Mouse (Mus musculus) thymus, postnatal 36 days (tissue): ENCODE data around the gene Gm11034.

Source experiments
- DNase-seq, 2 experiments: peaks; one replicate each; pipeline ENCODE4 v3.0.0; 2022; ENCODE audit warnings: mixed read lengths in 2 of 2

Gene Gm11034

DNA sequence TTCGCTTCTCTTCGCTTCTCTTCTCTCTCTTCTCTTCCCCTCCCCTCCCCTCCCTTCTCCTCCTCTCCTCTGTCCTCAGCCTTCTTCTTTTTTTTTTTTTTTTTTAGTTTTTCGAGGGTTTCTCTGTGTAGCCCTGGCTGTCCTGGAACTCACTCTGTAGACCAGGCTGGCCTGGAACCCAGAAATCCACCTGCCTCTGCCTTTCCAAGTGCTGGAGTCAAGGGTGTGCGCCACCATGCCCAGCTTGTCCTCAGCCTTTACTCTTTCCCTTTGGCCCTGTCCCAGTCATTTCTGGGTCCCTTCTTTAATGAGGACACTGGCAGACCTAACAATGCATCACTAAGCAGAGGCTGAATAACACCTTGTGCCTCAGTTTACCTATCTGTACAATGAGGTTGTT is at the start of gene Gm11034:
Gm11034 (minus strand) TSS at position 101 of the 400 bp plus-strand sequence.
- no peak for DNase-seq

DNA sequence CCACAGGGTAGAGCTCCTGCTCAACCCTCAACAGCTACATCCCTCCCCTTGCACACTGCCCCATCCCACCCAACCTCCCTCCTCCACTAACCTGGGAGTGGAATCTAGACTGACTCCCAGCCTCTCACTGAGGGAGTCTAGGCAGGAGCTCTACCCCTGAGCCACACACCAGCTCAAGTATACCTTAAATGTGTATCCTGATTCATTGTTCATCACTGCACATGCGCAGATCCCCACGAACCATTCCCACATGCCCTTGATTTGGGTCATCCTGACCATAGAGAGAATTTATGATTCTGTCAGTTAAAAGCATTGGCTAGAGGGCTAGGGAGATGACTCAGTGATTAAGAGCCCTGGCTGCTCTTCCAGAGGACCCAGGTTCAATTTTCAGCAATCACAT is 49.3 kb upstream of the Gm11034 start:
- no peak for DNase-seq

DNA sequence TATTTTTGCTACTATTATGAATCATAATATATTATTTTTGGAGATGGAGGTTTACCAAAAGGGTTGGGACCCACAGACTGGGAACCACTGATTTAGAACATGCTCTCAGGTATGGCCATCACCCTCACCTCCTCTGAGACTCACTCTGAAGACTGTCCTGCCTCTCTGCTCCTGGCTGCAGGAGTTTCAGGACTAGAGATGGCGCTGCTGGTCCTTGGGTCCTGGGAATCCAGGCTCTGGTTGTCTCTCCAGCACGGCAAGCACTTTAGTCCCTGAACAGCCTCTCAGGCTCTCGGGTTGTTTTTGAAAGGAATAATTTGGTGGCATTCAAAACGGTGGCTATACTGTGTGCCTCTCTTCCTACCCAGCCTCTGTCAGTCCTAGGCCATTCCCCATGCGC is 48.4 kb upstream of the Gm11034 start:
- DNase-seq, result no peak

DNA sequence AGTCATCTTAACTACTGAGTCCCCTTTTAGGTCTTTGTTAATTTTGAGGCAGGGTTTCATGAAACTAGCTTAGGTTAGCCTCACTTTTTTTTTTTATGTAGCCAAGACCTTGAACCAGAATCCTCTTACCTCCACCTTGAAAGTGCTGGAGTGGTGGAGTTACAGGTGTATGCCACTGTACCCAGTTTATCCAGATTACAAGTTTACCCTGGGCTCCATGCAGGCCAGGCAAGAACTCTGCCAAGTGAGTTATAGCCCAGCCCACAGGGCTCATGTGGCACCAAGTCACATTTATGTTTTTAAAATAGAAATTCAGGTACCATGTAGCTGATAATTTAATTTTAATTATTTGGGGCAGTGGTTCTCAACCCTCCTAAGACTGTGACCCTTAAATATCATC is 48.0 kb upstream of the Gm11034 start:
- no peak for DNase-seq

DNA sequence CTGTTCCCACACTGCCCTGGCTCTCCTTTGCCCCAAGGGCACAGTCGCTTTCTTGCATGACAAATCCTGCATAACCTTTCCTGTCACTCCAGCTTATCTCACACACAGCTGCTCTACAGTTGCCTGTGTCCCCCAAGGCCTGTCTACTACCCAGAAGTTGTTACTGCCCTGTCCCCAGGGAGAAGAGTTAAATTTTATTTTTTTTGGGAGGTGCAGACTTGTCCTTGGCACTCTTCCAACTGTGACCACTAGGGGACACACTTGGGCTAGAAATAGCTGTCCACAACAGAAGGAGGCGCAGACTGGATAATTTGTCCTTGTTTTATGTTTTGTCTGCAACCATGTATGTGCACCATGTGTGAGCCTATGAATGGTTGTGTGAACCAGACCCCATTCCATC is 47.6 kb upstream of the Gm11034 start:
- DNase-seq, result peak; percentile 67 to 71

DNA sequence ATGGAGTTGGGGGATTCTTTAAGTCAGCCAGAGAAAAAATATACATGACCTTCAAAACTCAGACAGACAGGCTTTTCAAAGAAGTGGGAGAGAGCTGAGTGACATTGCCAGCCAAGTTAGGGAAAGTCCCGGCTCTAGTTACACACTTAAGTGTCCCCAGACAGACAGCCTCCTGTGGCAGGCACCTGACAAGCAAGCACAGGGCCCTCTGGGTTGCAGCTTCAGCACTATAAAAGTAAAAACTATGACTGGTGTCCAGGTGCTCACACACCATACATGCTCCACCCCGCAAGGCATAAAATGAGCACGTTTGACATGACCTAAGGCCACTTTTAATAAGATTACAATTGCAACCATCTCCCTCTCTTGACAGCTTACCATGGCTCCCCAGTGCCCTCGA is 47.1 kb upstream of the Gm11034 start:
- no peak for DNase-seq

DNA sequence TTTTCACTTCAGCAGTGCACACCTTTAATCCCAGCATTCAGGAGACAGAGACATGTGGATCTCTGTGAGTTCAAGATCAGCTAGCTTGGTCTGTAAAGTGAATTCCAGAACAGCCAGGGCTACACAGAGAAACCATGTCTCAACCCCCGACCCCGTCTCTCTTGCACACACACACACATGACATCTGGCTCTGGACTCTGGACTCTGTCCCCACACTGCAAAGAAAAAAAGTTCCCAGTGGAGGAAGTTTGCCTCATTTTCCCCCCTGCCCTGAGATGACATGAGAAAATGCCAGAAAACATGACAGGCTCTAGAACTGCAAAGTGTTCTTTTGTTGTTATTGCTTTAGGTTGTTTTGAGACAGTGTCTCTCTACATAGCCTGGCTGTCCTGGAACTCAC is 46.4 kb upstream of the Gm11034 start:
- DNase-seq, result no peak

DNA sequence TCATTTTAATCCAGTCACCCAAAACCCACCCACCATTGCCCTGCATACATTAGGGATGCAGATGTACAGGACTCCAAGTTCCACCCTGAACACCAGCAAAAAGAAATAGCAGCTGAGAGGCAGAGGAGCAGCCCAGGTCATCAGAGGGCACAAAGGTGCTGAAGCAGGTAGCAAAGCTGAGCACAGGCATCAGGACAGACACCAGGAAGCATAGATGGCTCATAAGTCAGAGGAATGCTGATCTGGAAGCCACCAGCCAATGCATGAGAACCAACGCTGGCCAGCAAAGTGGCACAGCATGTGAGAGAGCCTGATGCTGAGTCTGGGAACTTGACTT is 44.4 kb upstream of the Gm11034 start:
- no peak for DNase-seq

DNA sequence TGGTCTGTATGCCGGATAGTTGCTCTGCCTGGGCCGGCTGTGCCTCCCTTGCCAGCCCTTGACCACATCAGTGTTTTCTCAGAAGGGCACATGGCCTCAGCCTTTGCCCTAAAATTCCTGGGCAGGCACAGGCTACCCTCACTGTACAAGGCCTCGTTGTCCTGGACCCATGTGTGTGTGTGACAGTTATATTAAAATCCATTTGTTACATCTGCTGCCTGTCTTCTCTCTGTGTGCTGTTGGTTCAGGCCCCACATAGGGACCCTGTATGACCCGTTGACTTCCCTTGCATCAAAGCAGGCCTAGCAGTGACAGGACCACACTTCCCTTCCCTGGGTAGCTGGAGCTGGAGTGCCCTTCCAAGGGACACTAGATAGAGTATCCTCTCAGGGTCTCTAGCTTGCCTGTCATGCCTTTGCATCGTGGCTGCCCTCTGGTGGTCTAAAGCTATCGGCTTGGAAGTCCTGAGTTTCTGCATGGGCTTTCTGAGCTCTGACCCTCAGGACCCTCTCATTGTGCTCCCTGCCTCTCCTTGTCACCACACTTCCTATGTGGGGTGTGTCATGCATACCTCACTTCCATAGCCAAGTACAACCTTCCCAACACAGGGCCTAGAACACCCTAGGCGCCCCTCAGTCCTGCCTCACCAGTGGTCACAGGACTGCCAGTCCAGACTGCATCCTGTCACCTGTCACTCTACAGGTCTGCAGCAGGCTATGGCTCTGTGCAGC is 43.9 kb upstream of the Gm11034 start:
- DNase-seq, result peak; percentile 53

DNA sequence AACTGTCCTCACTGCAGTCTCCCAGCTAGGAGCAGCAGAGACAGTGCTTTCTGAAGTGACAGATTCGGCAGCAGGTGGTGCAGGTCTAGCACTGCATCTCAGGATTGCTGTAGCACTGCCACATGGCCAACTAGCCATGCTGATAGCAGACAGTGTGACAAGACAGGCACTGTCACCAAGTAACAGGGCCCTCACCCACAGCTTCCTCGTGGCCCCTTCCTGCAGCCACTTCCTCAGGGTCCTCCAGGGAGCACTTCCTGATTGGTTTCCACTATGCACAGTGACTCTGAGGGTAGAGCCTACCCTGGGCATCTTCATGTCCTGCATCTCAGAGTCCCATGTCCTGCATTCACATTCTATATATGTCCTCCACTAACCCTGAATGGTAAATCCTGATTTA is 31.2 kb upstream of the Gm11034 start:
- DNase-seq, result no peak

DNA sequence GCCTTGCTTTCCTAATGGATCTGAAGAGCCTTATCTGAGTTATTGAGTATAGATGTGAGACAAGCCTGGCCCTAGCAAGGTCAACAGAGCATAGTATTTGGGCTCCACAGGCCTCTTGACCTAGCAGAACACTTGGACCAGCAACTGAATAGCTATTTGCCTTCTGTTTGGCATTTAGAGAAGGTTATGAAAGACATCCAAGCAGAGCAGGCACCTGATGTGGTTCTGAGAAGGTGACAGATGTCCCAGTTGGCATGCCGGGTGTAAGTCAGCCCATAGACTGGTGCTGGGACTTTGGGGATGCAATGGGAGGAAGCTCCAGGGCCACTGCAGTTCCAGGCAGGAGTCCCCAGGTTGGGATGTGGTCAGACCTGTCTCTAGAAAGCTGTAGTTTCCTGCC is 28.8 kb upstream of the Gm11034 start:
- DNase-seq, result no peak

DNA sequence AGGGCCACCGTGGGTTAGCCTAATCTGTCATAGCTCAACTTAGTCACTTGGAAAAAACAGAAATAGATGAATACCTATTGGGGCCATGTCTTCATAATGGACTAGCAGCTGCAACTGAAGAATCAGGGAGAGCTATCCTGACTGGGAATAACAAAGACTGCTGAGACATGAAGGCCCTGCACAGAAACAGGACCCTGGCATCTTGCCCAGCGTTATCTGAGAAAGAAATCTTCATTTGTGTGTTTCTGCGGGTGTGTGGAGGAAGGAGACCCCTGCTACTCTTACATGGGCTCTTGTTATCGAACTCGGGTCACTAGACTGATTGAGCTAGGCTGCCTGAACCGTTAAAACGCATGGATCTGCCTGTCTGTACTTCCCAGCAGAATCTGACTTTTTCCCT is 27.5 kb upstream of the Gm11034 start:
- no peak for DNase-seq

DNA sequence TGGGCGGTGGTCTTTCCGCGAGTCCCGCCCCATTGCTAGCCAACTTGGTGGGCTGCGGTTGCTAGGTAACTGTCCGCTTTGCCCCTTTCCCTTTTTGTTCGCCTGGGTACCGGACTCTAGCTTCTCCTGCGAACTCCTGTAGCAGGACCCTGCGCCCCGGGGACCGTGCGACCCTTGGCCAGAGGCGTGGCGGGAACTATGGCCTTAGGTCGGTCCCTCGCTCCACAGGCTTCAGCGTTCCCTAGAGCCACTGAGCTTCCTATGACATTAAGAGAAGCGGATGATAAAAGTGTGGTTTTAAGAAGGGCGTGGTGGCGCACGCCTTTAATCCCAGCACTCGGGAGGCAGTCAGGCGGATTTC is 26.9 kb upstream of the Gm11034 start:
- no peak for DNase-seq

DNA sequence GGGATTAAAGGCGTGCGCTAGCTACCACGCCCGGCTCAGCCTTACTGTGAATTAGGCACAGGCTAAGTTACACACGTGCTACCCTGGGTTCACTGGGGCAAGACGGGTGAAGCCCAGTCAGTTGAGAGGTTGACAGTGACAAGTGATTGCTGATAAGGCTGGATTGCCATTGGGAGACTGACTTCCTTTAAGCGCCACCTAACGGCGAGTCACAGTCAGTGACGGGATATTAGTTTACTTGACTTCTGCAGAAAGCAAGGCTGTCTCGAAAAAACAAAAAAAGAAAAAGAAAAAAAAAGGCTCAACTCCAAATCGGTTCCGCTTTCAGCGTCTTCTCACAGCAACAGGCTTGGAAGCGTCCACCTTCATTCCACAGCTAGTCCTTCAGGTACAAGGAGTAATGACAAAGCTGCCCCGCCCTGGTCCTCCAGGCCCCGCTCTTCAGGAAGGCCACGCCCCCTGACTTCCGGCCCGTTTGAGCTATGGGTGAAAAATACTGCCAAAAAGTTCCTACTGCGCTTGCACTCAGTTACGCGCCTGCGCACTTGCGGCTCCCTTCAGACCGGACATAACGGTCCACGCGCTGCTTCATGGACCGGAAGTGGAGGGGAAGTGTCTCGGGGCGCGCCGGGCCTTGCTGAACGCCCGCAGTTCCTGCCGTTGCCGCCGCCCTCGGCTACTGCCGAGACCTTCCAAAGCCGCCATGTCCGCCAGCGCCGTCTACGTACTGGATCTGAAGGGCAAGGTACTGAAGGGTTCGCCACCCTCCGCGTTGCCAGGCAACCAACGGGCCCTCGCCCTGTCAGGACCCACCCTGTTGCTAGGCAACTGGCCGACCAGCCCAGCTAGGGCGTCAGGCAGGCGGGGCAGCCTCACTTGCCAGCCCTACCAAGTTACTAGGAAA is 26.3 kb upstream of the Gm11034 start, which contains the start of gene Ap1m1:
Ap1m1 (plus strand) TSS at position 520 of the 904 bp plus-strand sequence.
- peak; percentile 97 to 98 for DNase-seq

DNA sequence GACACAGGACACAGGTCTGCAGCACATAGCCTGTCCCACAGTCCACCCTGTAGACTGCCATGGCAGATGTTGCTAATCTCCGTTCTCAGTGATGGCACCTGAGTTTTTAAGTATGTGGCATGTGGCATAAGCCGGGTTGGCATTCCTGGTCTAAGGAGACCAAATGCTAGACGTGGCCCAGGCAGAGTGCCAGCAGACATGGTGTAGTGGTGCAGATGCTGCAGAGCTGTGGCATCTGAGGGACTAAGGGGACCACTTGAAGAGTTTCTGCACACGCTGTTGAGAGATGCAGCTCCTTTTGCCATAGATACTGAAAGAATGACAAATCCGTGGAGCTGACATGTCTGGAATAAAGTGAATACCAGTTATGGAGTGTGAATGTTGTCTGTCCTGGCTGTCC is 9.2 kb upstream of the Gm11034 start:
- DNase-seq, result no peak

DNA sequence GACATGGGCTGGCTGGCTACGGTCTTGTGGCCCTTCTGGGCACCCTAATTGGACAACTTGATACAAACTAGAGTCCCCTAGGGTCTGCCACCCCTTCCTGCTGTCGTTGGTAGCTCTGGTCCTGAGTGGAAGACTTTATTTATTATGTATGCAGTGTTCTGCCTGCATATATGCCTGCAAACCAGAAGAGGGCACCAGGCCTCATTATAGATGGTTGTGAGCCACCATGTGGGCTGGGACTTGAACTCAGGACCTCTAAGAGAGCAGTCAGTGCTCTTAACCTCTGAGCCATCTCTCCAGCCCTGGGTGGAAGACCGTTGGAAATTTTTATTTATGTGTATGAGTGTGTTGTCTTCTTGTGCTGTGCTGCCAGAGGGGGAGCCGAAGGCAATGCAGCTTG is 7.3 kb upstream of the Gm11034 start:
- DNase-seq, result no peak

DNA sequence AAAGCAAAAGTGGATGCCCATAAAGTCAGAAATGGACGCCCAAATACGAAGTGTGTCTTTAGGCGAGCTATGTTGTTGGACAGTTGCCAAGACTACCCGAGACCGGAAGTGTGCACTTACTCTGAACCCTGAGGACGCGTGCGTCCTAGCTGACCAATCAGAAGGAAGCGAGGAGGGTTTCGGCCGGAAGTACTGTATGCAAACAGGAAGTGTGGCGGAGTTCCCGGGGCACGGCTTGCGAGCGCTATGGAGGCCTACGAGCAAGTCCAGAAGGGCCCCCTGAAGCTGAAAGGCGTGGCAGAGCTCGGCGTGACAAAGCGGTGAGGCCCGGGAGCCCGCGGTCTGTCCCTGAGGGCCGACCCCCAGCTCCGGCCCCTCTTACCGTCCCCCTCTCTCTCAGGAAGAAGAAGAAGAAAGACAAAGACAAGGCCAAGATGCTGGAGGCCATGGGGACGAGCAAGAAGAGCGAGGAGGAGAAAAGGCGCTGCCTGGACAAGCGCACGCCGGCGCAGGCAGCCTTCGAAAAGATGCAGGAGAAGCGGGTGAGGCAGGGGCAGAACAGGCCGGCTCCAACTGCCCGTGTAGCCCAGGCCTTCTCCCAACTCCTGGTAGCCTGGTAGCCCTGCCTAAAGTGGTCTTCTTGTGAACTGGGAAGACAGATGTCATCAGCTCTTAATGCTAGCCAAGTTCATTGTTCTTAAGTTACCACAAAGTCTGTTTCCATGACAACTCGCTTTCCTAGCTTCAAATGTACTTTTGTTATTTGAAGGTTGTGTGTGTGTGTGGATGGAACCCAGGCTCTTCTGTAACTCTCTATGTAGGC is 6.3 kb upstream of the Gm11034 start, which contains the start of gene Fam32a:
Fam32a (plus strand) TSS at position 190 of the 823 bp plus-strand sequence.
- peak; percentile 76 to 87 for DNase-seq

DNA sequence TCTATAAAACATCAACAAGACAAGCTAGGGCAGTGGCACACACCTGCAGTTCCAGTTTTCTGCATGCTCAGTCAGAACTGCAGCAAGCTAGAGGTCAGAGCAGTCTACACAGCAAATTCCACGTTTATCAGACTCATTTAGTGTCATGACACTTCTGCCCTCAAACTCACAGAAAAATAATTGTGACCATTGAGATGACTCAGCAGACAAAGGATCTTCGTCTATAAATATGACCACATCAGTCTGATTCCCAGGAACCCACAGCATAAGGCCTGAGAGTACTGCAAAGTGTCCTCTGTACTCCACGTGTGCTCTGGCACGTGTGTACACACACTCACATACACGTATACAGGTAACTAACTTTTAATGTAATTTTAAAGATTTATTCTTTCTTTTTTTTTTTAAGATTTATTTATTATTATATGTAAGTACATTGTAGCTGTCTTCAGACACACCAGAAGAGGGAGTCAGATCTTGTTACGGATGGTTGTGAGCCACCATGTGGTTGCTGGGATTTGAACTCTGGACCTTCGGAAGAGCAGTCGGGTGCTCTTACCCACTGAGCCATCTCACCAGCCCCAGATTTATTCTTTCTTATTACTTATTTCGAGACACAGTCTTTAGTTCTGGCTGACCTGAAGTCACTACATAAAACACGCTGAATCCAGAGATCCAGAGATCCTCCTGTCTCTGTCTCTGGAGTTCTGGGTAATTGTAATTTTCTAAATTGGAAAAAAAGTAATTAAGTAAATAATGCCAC is 5.5 kb upstream of the Gm11034 start:
- DNase-seq, result no peak

DNA sequence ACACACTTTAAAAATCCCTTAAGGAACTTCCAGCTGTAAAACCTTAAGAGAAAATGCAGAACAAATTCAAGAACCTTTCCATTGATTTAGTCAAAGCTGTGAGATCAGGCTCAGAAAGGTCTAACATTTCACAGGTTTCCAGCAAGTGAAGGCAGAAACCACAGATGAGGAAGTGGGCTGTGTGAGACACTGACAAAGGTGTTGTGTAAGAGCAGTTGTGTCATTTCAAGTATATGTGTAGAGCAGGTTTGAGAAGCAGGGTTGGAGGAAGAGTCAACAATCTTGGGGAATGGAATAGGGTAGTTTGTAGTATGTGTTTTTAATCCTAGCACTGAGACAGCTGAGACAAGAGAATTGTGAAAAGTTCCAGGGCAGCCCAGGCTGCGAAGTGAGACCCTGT is 2.4 kb upstream of the Gm11034 start:
- no peak for DNase-seq

DNA sequence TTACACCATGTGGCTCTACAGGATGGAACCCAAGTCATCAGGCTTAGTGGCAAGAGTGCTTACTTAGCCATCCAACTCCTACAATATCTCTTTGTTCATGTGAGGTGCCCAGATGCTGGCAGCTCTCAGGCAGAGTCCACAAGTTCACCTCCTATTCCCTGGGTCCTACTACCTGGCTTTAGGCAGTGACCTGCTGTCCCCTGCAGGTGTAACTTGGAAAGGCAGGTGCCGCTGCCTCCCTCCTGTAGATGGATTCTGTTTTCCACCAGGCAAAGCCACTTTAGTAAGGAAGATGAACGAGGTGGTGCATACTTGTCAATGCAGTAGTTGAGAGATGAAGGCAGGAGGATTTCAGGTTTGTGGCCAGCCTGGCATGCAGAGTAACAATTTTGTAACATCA is 1.6 kb upstream of the Gm11034 start:
- peak; percentile 41 to 44 for DNase-seq

DNA sequence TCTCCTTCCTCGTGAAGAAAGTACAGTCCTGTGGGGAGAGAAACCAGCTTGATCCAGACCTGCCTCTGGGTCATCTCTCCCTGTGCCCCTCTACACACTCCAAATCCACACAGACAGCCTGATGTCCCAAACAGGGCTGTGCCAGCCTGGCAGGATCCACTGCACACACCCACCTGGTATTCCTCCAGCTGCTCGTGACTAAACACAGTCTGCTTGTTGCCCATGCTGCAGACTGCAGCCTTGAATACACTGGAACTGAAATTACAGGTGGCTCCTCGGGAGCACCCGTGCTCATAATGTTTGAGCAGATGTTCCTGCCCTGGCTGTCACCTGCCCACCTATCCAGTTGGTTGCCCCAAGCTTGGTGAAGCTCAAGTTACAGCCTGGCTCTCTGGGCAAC is 685 bp downstream of the Gm11034 start, which contains the start of gene Cib3:
Cib3 (minus strand) TSS at position 87 of the 400 bp plus-strand sequence.
- DNase-seq, result no peak

DNA sequence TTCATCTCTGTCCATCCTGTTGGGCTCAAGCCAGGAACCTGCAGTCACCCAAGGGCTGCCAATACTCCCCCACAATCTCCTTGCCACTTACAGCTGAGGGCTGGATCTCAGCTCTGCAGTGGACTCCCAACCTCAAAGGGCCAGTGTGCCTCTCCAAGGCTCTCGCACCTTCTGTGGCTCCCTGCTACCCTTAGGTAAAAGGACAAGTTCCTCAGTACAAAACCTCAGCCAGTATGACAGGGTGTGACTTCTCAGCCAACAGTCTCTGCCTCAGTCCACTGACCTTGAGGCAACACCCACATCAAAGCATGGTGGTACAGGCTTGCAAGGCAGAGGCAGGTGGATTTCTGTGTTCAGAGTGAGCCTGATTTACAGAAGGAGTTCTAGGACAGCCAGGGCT is 1.6 kb downstream of the Gm11034 start:
- DNase-seq, result no peak
